Mouse (Mus musculus) urinary bladder, postnatal 36 days (tissue): Measurements from ENCODE around the gene Pimreg.
A peak's percentile ranks its signal among the peaks of the same experiment; 100 is the strongest.

Source experiments
- DNase-seq, 2 experiments: peaks; one replicate each; pipeline ENCODE4 v3.0.0; 2022; ENCODE audit warnings: low spot score in 2 of 2, mixed read lengths in 1 of 2

The Pimreg gene

GRCm38 (mm10) chr11:72041768-72042607, at the start of gene Pimreg:
Gene Pimreg (plus strand): TSS chr11:72042032.
- DNase-seq = peak; percentile 59 to 72

GRCm38 (mm10) chr11:71992438-71992837, 49.4 kb upstream of the Pimreg start:
- DNase-seq = no peak

GRCm38 (mm10) chr11:71995968-71996511, 45.8 kb upstream of the Pimreg start:
- peak; percentile 53 to 73 for DNase-seq

GRCm38 (mm10) chr11:71996805-71997204, 45.0 kb upstream of the Pimreg start:
- no peak for DNase-seq

- no peak for DNase-seq
Measured at GRCm38 (mm10) chr11:72000194-72000593, 41.6 kb upstream of the Pimreg start.

- DNase-seq = peak in 1 of 2 experiments; percentile 30
Measured at GRCm38 (mm10) chr11:72002138-72002853, 39.5 kb upstream of the Pimreg start.

GRCm38 (mm10) chr11:72003171-72003570, 38.7 kb upstream of the Pimreg start:
- no peak for DNase-seq

- DNase-seq = no peak
Measured at GRCm38 (mm10) chr11:72005547-72005946, 36.3 kb upstream of the Pimreg start.

- DNase-seq = no peak
Measured at GRCm38 (mm10) chr11:72010367-72010766, 31.5 kb upstream of the Pimreg start.

GRCm38 (mm10) chr11:72010940-72011722, 30.7 kb upstream of the Pimreg start:
- DNase-seq = peak in 1 of 2 experiments; percentile 15

- no peak for DNase-seq
Measured at GRCm38 (mm10) chr11:72011955-72012354, 29.9 kb upstream of the Pimreg start.

- DNase-seq = no peak
Measured at GRCm38 (mm10) chr11:72014674-72015073, 27.2 kb upstream of the Pimreg start.

GRCm38 (mm10) chr11:72016518-72017252, 25.1 kb upstream of the Pimreg start:
- DNase-seq = no peak

GRCm38 (mm10) chr11:72017253-72017601, 24.6 kb upstream of the Pimreg start:
- no peak for DNase-seq

- DNase-seq = no peak
Measured at GRCm38 (mm10) chr11:72021015-72021414, 20.8 kb upstream of the Pimreg start.

- no peak for DNase-seq
Measured at GRCm38 (mm10) chr11:72022827-72023226, 19.0 kb upstream of the Pimreg start.

GRCm38 (mm10) chr11:72023581-72023980, 18.3 kb upstream of the Pimreg start:
- DNase-seq = no peak

- DNase-seq = peak; percentile 56 to 62
Measured at GRCm38 (mm10) chr11:72024193-72024781, 17.5 kb upstream of the Pimreg start.

GRCm38 (mm10) chr11:72025843-72026242, 16.0 kb upstream of the Pimreg start:
- DNase-seq = no peak

GRCm38 (mm10) chr11:72026516-72026915, 15.3 kb upstream of the Pimreg start:
- no peak for DNase-seq

- DNase-seq = no peak
Measured at GRCm38 (mm10) chr11:72027836-72028235, 14.0 kb upstream of the Pimreg start.
